Mouse (Mus musculus) splenic B cell, adult 2 months (primary cell): Measurements from ENCODE around the gene Agpat3.

Source experiments
- DNase-seq: peaks from one replicate; pipeline ENCODE4 v3.0.0-alpha.2; 2011; ENCODE audit warnings: low read depth, low spot score
- H3K27me3 ChIP-seq: 2 replicates; pipeline ENCODE4 v1.6.1; 2012; ENCODE audit warnings: mild to moderate bottlenecking, low read length, moderate library complexity, mixed read lengths; ENCODE audit not compliant: control insufficient read depth, poor library complexity, insufficient read depth, severe bottlenecking
- H3K36me3 ChIP-seq: 2 replicates; pipeline ENCODE4 v1.6.1; 2012; ENCODE audit warnings: mild to moderate bottlenecking, low read length, moderate library complexity, mixed read lengths; ENCODE audit not compliant: control insufficient read depth, poor library complexity, insufficient read depth, severe bottlenecking

The Agpat3 gene

DNA sequence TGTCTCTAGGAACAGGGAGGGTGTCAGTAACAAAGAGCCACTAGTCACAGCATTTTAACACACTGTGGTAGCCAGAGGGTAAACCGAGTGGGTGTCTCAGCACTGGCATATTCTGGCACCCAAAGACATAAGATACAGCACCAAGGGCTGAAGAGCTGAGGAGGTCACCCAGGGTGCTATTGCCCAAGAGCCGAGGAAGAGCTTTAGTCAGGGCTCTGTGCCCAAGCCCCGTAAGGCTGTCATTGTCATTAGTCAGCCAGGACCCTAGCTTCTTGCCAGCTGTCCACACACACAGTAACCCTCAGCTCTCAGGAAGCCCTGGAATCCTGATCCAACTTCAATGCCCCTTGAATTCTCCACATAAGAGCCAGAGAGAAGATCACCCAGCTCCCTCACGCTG is 129.4 kb downstream of the Agpat3 start:
- H3K36me3 ChIP-seq: peaks cover 4% of the 10 kb centered on the region
- DNase-seq: no peak
- H3K27me3 ChIP-seq: no peaks in the 10 kb centered on the region

DNA sequence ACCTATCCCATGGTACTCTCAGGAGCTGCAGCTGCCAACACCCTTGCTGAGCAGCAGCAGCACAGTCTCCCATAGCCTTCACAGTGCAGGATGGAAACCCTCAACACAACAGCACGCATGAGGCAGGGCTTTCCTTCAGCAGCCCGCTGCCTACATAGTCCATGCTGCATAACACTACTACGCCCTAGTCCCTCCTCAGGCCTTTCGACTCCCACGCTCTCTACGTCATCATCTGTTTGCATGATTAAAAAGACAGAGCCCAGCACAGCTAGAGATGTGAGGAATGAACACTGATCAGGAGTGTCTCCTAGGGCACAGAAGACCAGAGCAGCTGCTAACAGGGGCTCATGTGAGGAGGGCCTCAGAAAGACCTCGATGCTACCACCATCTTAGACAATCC is 131.0 kb downstream of the Agpat3 start:
- no peak for DNase-seq
- Histone ChIP-seq H3K36me3 (peaks cover 6% of the 10 kb centered on the region), H3K27me3 (no peaks in the 10 kb centered on the region; the same call in 1 of the 2 replicates)

DNA sequence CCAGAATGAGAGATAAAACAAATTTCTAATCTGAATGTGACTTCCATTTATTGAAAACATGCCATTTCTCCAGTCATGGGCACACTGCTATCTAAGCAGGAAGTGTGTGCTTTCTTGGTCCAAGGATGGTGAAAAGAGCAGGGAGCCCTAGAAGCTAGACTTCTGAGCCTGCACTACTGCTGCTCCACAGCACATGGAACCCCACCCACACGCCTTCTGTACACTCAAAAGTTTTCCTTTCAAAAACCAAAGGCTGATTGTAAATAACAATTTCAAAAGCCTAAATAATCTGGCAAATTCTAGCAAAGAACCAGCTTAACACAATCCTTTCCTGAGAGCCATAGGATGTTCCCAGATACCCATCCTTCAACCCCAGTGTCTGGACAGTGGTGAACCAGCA is 132.8 kb downstream of the Agpat3 start:
- no peaks in the 10 kb centered on the region; the same call in 1 of the 2 replicates for H3K27me3 ChIP-seq
- DNase-seq: no peak
- H3K36me3 ChIP-seq: peaks cover 11% of the 10 kb centered on the region
